Mouse (Mus musculus) c-Kit-negative CD71-positive TER-119-positive erythroid progenitor cells, embryonic 14.5 days (primary cell): ENCODE measurements around the gene Pnpla8.

Experiments used
- DNase-seq: peaks from one replicate; pipeline ENCODE4 v3.0.0-alpha.2; 2013; ENCODE audit warnings: low read depth, low spot score

Pnpla8 gene

GRCm38 (mm10) chr12:44346143-44346542 is 125.0 kb downstream of the Pnpla8 start:
- DNase-seq, result no peak

DNA sequence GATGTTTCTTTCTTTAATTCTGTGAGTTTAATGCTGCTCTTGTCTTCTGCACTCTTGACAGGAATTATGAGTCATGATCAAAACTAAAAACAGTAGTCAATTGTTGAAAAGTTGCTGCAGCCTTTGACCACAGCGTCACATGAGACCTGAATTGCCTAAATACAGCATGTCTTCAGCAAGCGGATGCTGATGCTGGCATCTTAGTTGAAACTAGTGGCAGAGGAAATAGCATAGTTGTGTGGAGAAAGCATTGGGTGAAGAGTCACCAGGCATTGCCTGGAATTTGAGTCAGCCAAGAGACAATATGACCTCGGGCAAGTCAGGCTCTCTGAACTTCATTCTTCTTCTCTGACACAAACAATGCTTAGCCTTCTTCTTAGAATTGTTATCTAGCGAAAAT is 133.9 kb downstream of the Pnpla8 start:
- DNase-seq, result no peak

DNA sequence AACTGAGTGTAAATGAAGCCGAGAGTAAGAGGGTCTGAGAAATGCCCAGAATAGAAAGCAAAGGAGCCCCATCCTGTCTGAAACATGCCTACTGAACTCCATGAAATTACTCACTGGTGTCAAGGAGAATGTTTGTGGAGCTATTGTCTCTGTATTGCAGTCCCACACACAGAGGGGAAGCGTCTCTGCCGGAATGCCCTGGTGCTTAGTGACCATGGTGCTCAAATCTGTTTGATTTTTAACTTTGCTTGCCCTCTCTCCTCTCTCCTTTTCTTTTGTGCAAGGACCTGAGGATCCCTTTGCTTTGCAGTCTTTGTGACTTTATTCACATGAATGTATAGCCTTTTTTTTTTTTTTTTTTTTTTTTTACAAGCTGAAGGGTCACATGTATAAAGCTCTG is 136.3 kb downstream of the Pnpla8 start:
- DNase-seq, result no peak

DNA sequence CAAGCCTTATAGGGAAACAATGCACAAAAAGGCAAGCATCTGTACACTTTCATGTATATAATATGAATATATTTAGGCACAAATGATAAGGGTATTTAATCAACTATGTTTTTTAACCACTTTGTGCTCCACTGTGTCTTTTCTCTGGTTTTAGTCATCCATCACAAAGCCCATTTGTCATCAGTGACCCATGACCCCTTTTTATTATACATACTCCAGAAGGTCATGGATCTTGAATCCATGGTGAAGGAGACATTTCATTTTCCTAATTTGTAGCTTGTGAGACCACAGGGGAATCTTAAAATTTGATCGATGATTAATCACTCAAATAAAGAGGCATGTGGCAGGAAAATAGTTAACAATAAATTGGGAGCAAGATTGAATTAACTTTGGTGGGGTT is 136.7 kb downstream of the Pnpla8 start:
- no peak for DNase-seq

DNA sequence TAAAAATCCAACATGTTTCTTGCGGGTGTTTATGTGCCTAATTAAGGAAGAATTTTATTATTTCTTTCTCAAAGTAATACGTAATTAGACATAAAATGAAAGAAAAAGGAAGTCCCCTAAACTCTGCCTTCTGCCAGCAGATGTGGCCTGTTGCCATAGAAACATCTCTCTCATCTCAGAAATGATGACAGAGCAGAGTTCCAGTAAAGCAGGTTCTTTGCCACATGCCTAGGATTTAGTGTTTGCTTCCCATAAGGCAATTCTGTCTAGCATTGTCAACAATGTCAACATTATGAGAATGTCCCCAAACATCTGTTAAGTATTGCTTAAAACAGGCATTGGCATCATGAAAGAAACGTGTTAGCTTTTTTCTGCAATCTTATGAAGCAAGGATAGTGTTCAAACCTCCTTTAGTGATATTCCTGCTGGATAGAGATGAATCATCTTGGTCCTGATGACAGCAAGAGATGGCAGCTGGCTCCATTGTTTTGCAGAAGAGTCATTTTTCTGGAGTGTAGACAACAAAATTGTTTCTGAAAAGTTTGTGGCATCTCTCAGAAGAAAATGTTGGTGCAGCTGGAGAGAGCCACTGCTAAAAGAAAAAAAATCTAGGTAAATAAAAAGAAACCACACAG is 150.0 kb downstream of the Pnpla8 start:
- no peak for DNase-seq
